Mouse (Mus musculus): ENCODE results near the gene Barx2. TPM values are rescaled to one million over a fixed set of nuclear protein-coding genes. Genes with fewer than 3 reads are reported as not detected.
A peak's percentile ranks its signal among the peaks of the same experiment; 100 is the strongest.

Barx2 gene
- polyA plus RNA-seq, 1 experiment from 2014 or later = not detected

- WGBS = 22% methylated on average over 22 of the region's 22 CpGs
- Histone ChIP-seq H3K9ac (no peak overlapping the region), H3K4me2 (peak overlapping the region; percentile 26; the same call in 1 of the 2 replicates), H3K36me3 (no peaks in the 10 kb centered on the region), H3K27ac (no peak overlapping the region), H3K4me1 (replicated peaks) (peaks cover 6% of the 10 kb centered on the region), H3K4me3 (no peak overlapping the region), H3K9me3 (no peaks in the 10 kb centered on the region), H3K27me3 (0 out of 2 replicates have a peak, but pooled peaks cover 3% of the 10 kb centered on the region)
- peak; percentile 88 for ATAC-seq (ENCODE audit: low FRiP score)
These were observed 12.8 kb upstream of the Barx2 start for GRCm38 (mm10) chr9:31925830-31926624.

GRCm38 (mm10) chr9:31923529-31923928 is 10.3 kb upstream of the Barx2 start:
- H3K9me3 ChIP-seq = no peaks in the 10 kb centered on the region
- H3K9ac ChIP-seq = no peak overlapping the region
- ATAC-seq (ENCODE audit: low FRiP score) = no peak
- no peak overlapping the region for H3K4me3 ChIP-seq
- H3K36me3 ChIP-seq = no peaks in the 10 kb centered on the region
- H3K4me2 ChIP-seq = no peak overlapping the region
- H3K4me1 ChIP-seq (replicated peaks) = peaks cover 6% of the 10 kb centered on the region
- H3K27me3 ChIP-seq = peaks cover 25% of the 10 kb centered on the region
- no peak overlapping the region for H3K27ac ChIP-seq
- 82% methylated on average over 7 of the region's 7 CpGs for WGBS

- no peak for ATAC-seq (ENCODE audit: low FRiP score)
- peaks cover 60% of the 10 kb centered on the region for H3K27me3 ChIP-seq
- no peak overlapping the region for H3K4me2 ChIP-seq
- 63% methylated on average over 1 of the region's 1 CpGs for WGBS
- peaks cover 4% of the 10 kb centered on the region for H3K4me1 ChIP-seq (replicated peaks)
- H3K4me3 ChIP-seq = no peak overlapping the region
- H3K9me3 ChIP-seq = no peaks in the 10 kb centered on the region
- H3K9ac ChIP-seq = no peak overlapping the region
- no peaks in the 10 kb centered on the region for H3K36me3 ChIP-seq
- H3K27ac ChIP-seq = no peak overlapping the region
These were observed 6.5 kb upstream of the Barx2 start for GRCm38 (mm10) chr9:31919802-31920201.

- 3% methylated on average over 9 of the region's 9 CpGs for WGBS
- peaks cover 28% of the 10 kb centered on the region for H3K4me1 ChIP-seq (replicated peaks)
- no peak overlapping the region for H3K4me3 ChIP-seq
- H3K27me3 ChIP-seq = peaks cover 94% of the 10 kb centered on the region
- ATAC-seq (ENCODE audit: low FRiP score) = no peak
- no peak overlapping the region for H3K9ac ChIP-seq
- no peaks in the 10 kb centered on the region for H3K36me3 ChIP-seq
- no peak overlapping the region for H3K27ac ChIP-seq
- no peaks in the 10 kb centered on the region for H3K9me3 ChIP-seq
- no peak overlapping the region for H3K4me2 ChIP-seq
These were observed 3.2 kb upstream of the Barx2 start for GRCm38 (mm10) chr9:31916421-31916820.

GRCm38 (mm10) chr9:31914871-31915270 is 1.6 kb upstream of the Barx2 start:
- Histone ChIP-seq H3K4me1 (replicated peaks) (peaks cover 28% of the 10 kb centered on the region), H3K27me3 (peaks cover 96% of the 10 kb centered on the region), H3K36me3 (no peaks in the 10 kb centered on the region), H3K4me2 (peak overlapping the region; percentile 99), H3K9me3 (no peaks in the 10 kb centered on the region), H3K4me3 (peak overlapping the region; percentile 61), H3K9ac (no peak overlapping the region), H3K27ac (no peak overlapping the region)
- ATAC-seq (ENCODE audit: low FRiP score) = peak; percentile 60
- under 1% methylated on average over 34 of the region's 34 CpGs for WGBS

- peak overlapping the region; percentile 61 for H3K4me3 ChIP-seq
- no peaks in the 10 kb centered on the region for H3K9me3 ChIP-seq
- peaks cover 28% of the 10 kb centered on the region for H3K4me1 ChIP-seq (replicated peaks)
- WGBS = under 1% methylated on average over 54 of the region's 54 CpGs
- H3K36me3 ChIP-seq = no peaks in the 10 kb centered on the region
- H3K27me3 ChIP-seq = peaks cover 94% of the 10 kb centered on the region
- H3K4me2 ChIP-seq = peak overlapping the region; percentile 99
- H3K9ac ChIP-seq = peak overlapping the region; percentile 70
- no peak overlapping the region for H3K27ac ChIP-seq
- ATAC-seq (ENCODE audit: low FRiP score) = no peak
These were observed 703 bp upstream of the Barx2 start for GRCm38 (mm10) chr9:31913739-31914591.

- WGBS = 1% methylated on average over 16 of the region's 16 CpGs
- ATAC-seq (ENCODE audit: low FRiP score) = no peak; the same call in 1 of the 2 replicates
These were observed 725 bp downstream of the Barx2 start for GRCm38 (mm10) chr9:31912553-31912920.

GRCm38 (mm10) chr9:31910221-31910620 is 3.0 kb downstream of the Barx2 start:
- Histone ChIP-seq H3K36me3 (no peaks in the 10 kb centered on the region), H3K27me3 (peaks cover 73% of the 10 kb centered on the region), H3K4me1 (replicated peaks) (peaks cover 28% of the 10 kb centered on the region), H3K4me2 (no peak overlapping the region), H3K4me3 (no peak overlapping the region), H3K9ac (no peak overlapping the region), H3K27ac (no peak overlapping the region), H3K9me3 (no peaks in the 10 kb centered on the region)
- no peak for ATAC-seq (ENCODE audit: low FRiP score)
- WGBS = 58% methylated on average over 5 of the region's 5 CpGs

More at GRCm38 (mm10) chr9:31912553-31912920, 725 bp downstream of the Barx2 start:
- no peak overlapping the region; the same call in 1 of the 2 replicates for H3K9ac ChIP-seq
- peaks cover 28% of the 10 kb centered on the region for H3K4me1 ChIP-seq (replicated peaks)
- H3K9me3 ChIP-seq = no peaks in the 10 kb centered on the region
- peak overlapping the region; percentile 99 for H3K4me2 ChIP-seq
- H3K4me3 ChIP-seq = peak overlapping the region; percentile 61
- H3K27me3 ChIP-seq = peaks cover 92% of the 10 kb centered on the region
- H3K27ac ChIP-seq = no peak overlapping the region
- H3K36me3 ChIP-seq = no peaks in the 10 kb centered on the region

- Histone ChIP-seq H3K9me3 (no peaks in the 10 kb centered on the region), H3K36me3 (no peaks in the 10 kb centered on the region), H3K4me3 (no peak overlapping the region), H3K9ac (no peak overlapping the region), H3K4me2 (no peak overlapping the region), H3K4me1 (replicated peaks) (no peaks in the 10 kb centered on the region), H3K27ac (no peak overlapping the region), H3K27me3 (no peaks in the 10 kb centered on the region)
- ATAC-seq (ENCODE audit: low FRiP score) = no peak
- WGBS = 86% methylated on average over 2 of the region's 2 CpGs
These were observed 11.5 kb downstream of the Barx2 start for GRCm38 (mm10) chr9:31901781-31902180.

- H3K9ac ChIP-seq = no peak overlapping the region
- ATAC-seq (ENCODE audit: low FRiP score) = no peak
- no peaks in the 10 kb centered on the region for H3K27me3 ChIP-seq
- no peak overlapping the region for H3K4me2 ChIP-seq
- WGBS = 51% methylated on average over 10 of the region's 10 CpGs
- no peaks in the 10 kb centered on the region for H3K36me3 ChIP-seq
- H3K4me3 ChIP-seq = no peak overlapping the region
- no peak overlapping the region for H3K27ac ChIP-seq
- H3K4me1 ChIP-seq (replicated peaks) = peaks cover 4% of the 10 kb centered on the region; the same call in 1 of the 2 replicates
- no peaks in the 10 kb centered on the region for H3K9me3 ChIP-seq
These were observed 18.4 kb downstream of the Barx2 start for GRCm38 (mm10) chr9:31894775-31895320.

GRCm38 (mm10) chr9:31888333-31888732 is 24.9 kb downstream of the Barx2 start:
- Histone ChIP-seq H3K36me3 (no peaks in the 10 kb centered on the region), H3K4me1 (replicated peaks) (no peaks in the 10 kb centered on the region), H3K9me3 (no peaks in the 10 kb centered on the region), H3K27me3 (no peaks in the 10 kb centered on the region), H3K4me2 (no peak overlapping the region), H3K27ac (no peak overlapping the region), H3K4me3 (no peak overlapping the region), H3K9ac (no peak overlapping the region)
- ATAC-seq (ENCODE audit: low FRiP score) = no peak
- WGBS = 78% methylated on average over 4 of the region's 4 CpGs

- 72% methylated on average over 3 of the region's 3 CpGs for WGBS
- no peaks in the 10 kb centered on the region for H3K36me3 ChIP-seq
- no peaks in the 10 kb centered on the region for H3K4me1 ChIP-seq (replicated peaks)
- H3K4me3 ChIP-seq = no peak overlapping the region
- H3K9ac ChIP-seq = no peak overlapping the region
- H3K9me3 ChIP-seq = no peaks in the 10 kb centered on the region
- no peak overlapping the region for H3K4me2 ChIP-seq
- no peak for ATAC-seq (ENCODE audit: low FRiP score)
- no peak overlapping the region for H3K27ac ChIP-seq
- no peaks in the 10 kb centered on the region for H3K27me3 ChIP-seq
These were observed 27.0 kb downstream of the Barx2 start for GRCm38 (mm10) chr9:31886258-31886657.
